Mouse (Mus musculus) spleen, adult 2 months (tissue): ENCODE data around the gene Fbxl17.

ENCODE experiments used
- CTCF ChIP-seq: fragments of 200-500 bp; IDR thresholded peaks from 2 replicates; pipeline ENCODE4 v1.5.1; 2011; ENCODE audit warnings: mild to moderate bottlenecking, inconsistent platforms; ENCODE audit not compliant: insufficient read depth, insufficient read length, insufficient replicate concordance; ENCODE audit errors: extremely low read depth
- POLR2A ChIP-seq: fragments of 200-500 bp; IDR thresholded peaks from 2 replicates; pipeline ENCODE4 v1.6.1; 2011; ENCODE audit warnings: low read depth, low read length, inconsistent platforms

DNA sequence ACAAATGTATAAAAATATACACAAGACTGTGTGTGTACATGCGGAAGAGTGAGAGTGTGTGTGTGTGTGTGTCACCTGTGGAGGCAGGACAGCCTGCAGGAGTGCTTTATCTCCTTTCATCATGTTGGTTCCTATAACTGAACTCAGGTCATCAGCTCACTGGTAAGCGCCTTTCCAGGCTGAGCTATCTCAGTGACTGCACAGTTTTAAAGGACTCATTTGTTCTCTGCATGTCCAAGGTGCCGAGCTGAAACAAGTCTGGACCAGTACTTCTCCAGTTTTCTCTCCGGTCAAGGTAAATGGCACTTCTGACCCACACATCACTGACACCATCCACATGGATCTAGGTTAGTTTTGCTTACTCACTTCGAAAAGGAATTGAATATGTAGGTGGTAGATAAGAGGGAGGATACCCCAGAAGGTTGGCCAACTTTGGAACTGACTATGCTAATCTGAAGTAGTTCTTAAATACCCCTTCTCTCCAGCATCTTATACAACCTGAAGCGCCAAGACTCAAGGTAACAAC lies 2.5 kb downstream of the Fbxl17 start:
- TF ChIP-seq POLR2A (no peak), CTCF (no peak)
